Mouse (Mus musculus): Measurements from ENCODE around the gene Dpp6.

Dpp6 gene

GRCm38 (mm10) chr5:27286876-27287275 lies 469.9 kb downstream of the Dpp6 start:
- no peak for DNase-seq (ENCODE audit: low spot score)

GRCm38 (mm10) chr5:27291378-27291777 lies 474.4 kb downstream of the Dpp6 start:
- no peak for DNase-seq (ENCODE audit: low spot score)

GRCm38 (mm10) chr5:27292236-27292635 lies 475.2 kb downstream of the Dpp6 start:
- DNase-seq (ENCODE audit: low spot score) = no peak

- DNase-seq (ENCODE audit: low spot score) = no peak
These were observed 487.1 kb downstream of the Dpp6 start for GRCm38 (mm10) chr5:27304115-27304514.

- no peak for DNase-seq (ENCODE audit: low spot score)
These were observed 489.6 kb downstream of the Dpp6 start for GRCm38 (mm10) chr5:27306497-27307152.

- DNase-seq (ENCODE audit: low spot score) = no peak
These were observed 493.2 kb downstream of the Dpp6 start for GRCm38 (mm10) chr5:27310217-27310616.

GRCm38 (mm10) chr5:27316674-27317073 lies 499.7 kb downstream of the Dpp6 start:
- DNase-seq (ENCODE audit: low spot score) = peak; percentile 17

GRCm38 (mm10) chr5:27317264-27317663 lies 500.3 kb downstream of the Dpp6 start:
- no peak for DNase-seq (ENCODE audit: low spot score)

GRCm38 (mm10) chr5:27317832-27318231 lies 500.8 kb downstream of the Dpp6 start:
- no peak for DNase-seq (ENCODE audit: low spot score)

- DNase-seq (ENCODE audit: low spot score) = no peak
These were observed 502.7 kb downstream of the Dpp6 start for GRCm38 (mm10) chr5:27319731-27320130.

- DNase-seq (ENCODE audit: low spot score) = no peak
These were observed 506.1 kb downstream of the Dpp6 start for GRCm38 (mm10) chr5:27322895-27323792.

- DNase-seq (ENCODE audit: low spot score) = no peak
These were observed 507.4 kb downstream of the Dpp6 start for GRCm38 (mm10) chr5:27324346-27324928.

- no peak for DNase-seq (ENCODE audit: low spot score)
These were observed 519.7 kb downstream of the Dpp6 start for GRCm38 (mm10) chr5:27336698-27337097.

GRCm38 (mm10) chr5:27339196-27340030 lies 522.4 kb downstream of the Dpp6 start:
- DNase-seq (ENCODE audit: low spot score) = no peak

- no peak for DNase-seq (ENCODE audit: low spot score)
These were observed 525.3 kb downstream of the Dpp6 start for GRCm38 (mm10) chr5:27342276-27342675.

- no peak for DNase-seq (ENCODE audit: low spot score)
These were observed 526.6 kb downstream of the Dpp6 start for GRCm38 (mm10) chr5:27343626-27344025.

GRCm38 (mm10) chr5:27348181-27349095 lies 531.4 kb downstream of the Dpp6 start:
- DNase-seq (ENCODE audit: low spot score) = no peak

GRCm38 (mm10) chr5:27357630-27358029 lies 540.6 kb downstream of the Dpp6 start:
- no peak for DNase-seq (ENCODE audit: low spot score)

- DNase-seq (ENCODE audit: low spot score) = peak; percentile 44
These were observed 548.9 kb downstream of the Dpp6 start for GRCm38 (mm10) chr5:27365946-27366345.

GRCm38 (mm10) chr5:27370814-27371213 lies 553.8 kb downstream of the Dpp6 start:
- no peak for DNase-seq (ENCODE audit: low spot score)

- no peak for DNase-seq (ENCODE audit: low spot score)
These were observed 556.9 kb downstream of the Dpp6 start for GRCm38 (mm10) chr5:27373931-27374330.
